Mouse (Mus musculus): Measurements from ENCODE around the gene Lrrc43.

Gene Lrrc43

DNA sequence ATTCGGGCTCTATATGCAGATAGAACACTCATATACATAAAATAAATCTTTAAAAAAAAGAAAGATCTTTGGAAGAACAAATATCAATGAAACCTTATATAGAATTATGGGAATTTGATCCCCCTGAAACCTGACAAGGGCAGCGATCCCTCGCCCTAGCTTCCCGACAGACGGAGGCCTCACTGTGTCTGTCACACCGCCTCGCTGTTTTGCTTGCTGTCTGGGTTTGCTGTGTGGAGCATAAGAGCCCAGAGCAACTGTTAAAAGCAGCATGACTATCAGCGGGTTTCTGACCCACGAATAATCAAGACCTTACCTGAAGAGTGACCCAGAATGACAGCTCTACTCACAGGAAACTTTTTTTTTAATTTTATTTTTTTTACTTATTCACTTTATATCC is 31.6 kb downstream of the Lrrc43 start:
- ATAC-seq (ENCODE audit: low TSS enrichment) = no peak

DNA sequence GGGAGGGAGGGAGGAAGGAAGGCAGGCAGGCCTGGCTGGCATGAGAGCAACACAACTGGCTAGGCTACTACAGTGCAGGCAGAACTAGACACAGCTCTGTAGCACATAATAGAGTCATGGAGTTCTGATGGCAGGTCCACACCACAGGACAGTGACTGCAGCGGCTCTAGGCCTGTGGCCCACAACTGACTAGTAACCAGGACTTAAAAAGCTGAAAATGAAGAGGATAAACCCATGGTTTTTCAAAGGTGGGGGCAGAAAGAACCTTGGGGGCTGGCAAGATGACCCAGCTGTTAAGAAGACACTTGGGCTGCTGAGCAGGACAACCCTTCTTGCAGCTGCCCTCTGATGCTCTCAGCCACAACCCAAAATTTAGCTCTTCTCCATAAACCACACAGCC is 32.5 kb downstream of the Lrrc43 start:
- ATAC-seq (ENCODE audit: low TSS enrichment) = no peak

DNA sequence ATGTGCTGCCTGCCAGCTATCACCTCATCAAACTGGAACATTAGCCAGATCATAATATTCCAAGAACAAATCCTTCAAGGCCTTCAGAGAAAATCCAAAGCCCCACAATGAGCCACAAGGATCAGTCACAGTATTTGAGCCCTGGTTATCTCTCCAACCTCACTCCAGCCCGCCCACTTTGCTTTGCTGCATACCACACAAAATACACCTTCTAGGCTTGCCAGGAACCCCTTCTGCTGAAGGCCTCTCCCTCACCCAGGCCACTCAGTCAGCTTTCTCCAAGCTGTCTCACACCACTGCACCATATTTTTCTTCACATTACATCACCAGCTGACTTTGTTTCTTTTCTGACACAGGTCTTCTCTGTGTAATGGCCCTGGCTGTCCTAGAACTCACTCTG is 33.1 kb downstream of the Lrrc43 start:
- ATAC-seq (ENCODE audit: low TSS enrichment) = no peak

DNA sequence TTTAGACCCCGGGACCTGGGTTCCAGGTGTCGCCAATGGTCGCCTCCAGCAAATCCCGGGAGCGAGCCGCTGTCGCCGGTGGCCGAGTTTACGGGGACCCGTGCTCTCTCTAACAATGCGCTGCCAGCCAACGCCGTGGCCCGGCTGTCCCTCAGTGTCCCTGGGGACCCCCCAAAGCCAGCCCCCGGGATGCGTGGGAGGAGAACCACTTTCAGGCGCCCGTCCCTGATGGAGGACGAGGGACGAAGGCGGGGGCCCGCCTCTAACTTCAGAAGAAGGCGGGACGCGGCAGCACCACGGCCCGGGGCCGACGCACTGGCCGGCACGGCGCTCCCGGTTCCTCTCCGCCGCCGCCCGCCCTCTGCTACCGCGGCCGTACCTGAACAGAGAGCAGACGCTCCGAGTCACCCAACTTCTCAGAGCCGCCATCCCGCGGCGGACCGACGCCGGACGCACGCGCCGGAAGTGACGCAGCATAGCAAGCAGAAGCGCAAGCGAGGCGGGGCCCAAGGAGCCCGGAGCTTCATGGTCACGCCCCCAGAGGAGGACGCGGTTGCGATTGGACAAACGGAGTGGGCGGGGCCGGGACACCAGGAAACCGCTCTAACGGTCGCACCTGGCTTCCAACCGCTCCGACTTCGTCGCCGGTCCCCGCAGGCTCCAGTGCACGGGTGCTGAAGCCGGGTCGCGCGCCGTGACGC is 34.7 kb downstream of the Lrrc43 start, which contains the start of gene Diablo:
TSS of gene Diablo (minus strand) at position 485 of the 701 bp plus-strand sequence.
- peak; percentile 94 for ATAC-seq (ENCODE audit: low TSS enrichment)

DNA sequence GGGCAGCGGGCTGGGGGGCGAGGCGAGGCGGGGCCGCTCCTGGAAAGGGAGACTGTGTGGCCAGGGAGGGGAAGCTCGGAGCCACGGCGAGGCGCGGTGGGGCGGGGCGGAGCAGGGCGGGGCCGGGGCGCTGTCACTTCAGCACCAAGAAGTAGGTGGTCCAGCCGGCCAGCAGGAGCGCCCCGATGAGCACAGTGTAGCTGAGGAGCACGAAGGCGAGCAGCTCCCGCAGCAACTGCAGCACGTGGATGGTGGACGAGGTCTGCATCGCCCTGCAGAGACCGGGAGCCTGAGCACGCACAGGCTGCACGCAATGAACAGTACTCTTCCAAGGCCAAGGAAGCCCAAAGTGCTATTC is 35.3 kb downstream of the Lrrc43 start:
- peak; percentile 80 for ATAC-seq (ENCODE audit: low TSS enrichment)

DNA sequence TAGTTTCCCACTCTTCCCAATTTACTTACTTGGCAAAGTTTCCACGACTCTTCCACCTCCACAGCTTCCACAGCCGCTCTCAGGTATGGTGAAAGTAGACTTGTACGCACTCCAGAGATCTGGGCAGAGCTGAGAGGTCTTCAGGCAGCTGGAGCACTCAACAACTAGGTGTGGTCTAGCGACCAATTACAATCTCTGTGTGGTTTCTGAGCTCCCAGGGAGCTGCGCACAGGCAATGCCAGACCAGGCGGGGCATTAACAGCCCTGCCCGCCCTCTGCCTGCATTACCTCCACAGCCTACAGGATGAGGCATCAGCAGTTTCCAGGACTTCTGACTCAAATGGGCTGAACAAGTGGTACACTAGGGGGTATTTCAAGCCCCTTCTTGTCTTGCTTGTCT is 36.2 kb downstream of the Lrrc43 start, which contains the start of gene Gm49027:
TSS of gene Gm49027 (minus strand) at position 208 of the 400 bp plus-strand sequence.
- no peak for ATAC-seq (ENCODE audit: low TSS enrichment)

DNA sequence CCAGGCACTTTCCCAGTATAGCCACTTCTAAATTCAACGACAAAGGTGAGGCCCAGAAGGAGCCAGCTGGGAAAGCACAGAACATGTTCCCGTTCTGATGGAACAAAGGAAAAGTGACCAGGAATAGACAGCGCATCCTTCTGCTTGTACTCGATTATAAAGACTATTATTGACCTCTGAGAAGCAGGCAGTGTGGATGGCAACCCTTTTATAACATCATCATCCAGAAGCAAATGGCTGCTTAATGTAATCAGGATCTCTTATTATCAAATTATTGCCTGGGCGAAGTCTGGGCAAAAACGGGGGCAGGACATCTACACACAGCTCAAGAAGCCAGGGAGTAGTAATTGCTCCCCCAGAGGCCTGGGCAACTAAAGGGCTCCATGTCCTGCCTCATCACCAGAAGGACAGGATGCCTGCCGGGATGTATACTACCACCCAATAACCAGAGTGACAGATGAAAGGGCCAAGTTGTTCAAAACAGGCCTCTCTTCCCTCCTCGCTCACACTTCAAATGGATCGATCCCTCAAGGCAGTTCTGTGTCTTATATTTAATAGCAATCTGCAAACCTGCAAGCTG is 36.9 kb downstream of the Lrrc43 start:
- ATAC-seq (ENCODE audit: low TSS enrichment) = no peak

DNA sequence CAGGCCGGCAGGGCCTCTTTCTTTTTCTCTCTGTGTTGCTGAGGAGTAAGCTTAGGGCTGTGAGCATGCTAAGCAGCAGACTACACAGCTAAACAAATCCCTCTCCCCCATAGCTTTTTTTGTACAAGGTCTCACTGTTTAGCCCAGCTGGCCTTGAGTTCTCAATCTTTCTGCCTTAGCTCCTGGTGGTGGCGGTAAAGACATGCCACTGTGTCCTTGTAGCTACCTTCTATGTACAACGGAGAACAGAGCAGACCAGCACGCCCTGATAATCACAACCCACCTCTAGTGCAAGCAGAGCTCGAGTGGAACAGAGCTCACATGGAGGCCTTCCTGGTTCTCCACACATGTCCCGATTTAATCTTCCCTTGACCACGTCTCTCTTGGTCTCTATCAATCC is 39.5 kb downstream of the Lrrc43 start:
- ATAC-seq (ENCODE audit: low TSS enrichment) = no peak

DNA sequence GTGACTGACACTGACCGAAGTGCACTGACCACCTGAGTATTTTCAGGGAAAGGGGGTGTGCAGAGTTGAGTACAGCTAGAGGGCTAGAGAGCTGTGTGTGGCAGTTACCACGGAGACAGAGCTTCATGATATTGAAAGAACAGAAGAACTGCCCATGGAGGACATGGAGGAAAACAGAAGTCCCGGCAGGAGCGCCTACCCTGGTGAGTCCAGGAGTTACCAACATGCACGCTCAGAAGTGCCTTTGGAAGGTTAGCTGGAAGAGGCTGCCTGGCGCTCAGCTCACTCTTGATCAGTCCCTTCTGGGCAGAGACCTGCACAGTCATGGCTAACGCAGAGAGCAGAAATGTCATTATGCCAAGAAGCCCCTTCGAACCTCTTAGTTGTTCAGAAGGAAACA is 41.0 kb downstream of the Lrrc43 start:
- ATAC-seq (ENCODE audit: low TSS enrichment) = no peak

DNA sequence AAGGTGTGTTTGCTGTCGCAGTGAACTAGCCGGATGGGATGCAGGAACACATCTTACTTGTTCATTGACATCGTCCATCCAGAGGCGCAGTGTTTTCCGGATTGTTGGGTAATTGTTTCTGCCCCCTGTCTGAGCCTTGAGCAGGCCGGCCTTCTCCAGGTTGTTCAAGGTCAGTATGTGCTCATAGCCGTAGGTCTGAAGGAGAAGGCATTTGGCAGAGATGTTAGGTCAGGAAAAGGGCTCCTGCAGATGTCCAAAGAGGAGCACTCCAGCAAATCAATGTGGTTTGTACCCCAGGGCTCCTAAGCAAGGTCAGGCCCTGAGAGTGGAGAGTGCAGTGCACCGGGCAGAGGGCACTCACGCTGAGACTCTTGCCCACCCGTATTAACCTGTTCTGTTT is 44.7 kb downstream of the Lrrc43 start:
- no peak for ATAC-seq (ENCODE audit: low TSS enrichment)

DNA sequence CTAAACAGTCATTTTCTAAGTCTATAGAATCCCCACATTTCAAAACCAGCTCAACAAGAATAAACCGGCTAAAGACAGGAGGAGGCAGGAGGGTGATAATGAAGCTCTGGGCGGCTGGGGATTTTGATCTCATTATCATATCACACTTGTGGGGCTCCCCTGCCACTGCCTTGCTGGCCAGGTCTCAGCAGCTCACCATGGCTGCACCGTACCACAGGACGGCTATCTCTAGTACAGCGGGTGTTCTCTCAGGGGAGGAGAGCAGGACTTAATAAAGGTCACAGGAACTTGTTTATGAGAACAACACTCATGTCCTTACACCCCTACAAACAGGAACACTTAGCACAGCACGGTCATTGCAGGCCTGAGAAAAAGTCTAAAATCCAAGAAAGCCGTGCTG is 66.6 kb downstream of the Lrrc43 start:
- ATAC-seq (ENCODE audit: low TSS enrichment) = no peak

DNA sequence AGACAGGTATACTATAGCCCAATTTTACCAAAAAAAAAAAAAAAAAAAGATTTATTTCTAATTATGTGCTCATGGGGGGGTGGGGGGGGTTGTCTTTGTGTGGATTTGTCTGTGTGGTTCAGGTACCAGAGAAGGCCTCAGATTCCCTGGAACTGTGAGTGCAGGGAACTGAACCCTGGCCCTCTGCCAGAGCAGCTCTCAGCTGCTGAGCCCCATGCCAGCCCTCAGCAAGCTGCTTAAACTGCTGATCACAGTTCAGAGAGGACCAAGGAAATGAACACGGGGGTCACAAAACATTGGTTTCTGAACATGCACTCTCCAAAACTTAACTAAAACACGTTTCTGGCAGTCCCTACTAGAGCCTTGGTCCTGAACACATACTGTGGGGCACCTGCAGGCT is 67.3 kb downstream of the Lrrc43 start:
- no peak for ATAC-seq (ENCODE audit: low TSS enrichment)
